Mouse (Mus musculus) ES-Bruce4 (cell line): ENCODE results near the gene Kdelc2.

Experiments
- CTCF ChIP-seq: IDR thresholded peaks from one replicate; pipeline ENCODE4 v1.8.1; 2011; ENCODE audit warnings: low read depth, low read length
- EP300 ChIP-seq: IDR thresholded peaks from 2 replicates; pipeline ENCODE4 v1.6.1; 2011; ENCODE audit warnings: low read depth, low read length; ENCODE audit not compliant: insufficient read depth
- POLR2A ChIP-seq: IDR thresholded peaks from one replicate; pipeline ENCODE4 v1.8.1; 2011; ENCODE audit warnings: low read length; ENCODE audit not compliant: insufficient read depth

DNA sequence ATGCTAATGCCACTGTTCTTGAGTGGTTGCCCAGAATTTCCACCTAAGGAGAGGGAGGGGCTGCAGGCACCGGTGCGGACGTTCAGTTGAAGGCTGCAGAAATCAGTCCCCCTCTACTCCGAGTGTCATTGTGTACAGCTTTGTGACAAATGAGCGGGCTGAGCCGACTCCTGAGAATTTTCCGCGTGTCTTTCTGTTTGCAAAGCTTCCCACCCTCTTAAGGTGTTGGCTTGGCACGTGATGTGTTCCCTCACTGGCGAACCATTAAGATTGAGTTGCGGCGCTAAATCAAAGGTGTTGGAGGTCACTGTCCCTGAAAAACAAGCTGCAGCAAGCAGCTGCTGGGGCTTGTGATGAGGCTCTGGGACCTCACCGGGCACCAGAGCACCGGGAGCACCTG is 42.9 kb upstream of the Kdelc2 start:
- TF ChIP-seq CTCF = no peak
- TF ChIP-seq POLR2A = no peak
- no peak for TF ChIP-seq EP300
